Mouse (Mus musculus) hindbrain, embryonic 14.5 days (tissue): ENCODE data around the gene G3bp2. TPM values are rescaled to one million over a fixed set of nuclear protein-coding genes. Genes with fewer than 3 reads are reported as not detected.
A peak's percentile ranks its signal among the peaks of the same experiment; 100 is the strongest.

Experiments used
- ATAC-seq: fragments of 200-750 bp; cut with Nextera tagmentation; 2 replicates; pipeline ENCODE4 v1.8.0; 2017; ENCODE audit warnings: moderate number of reproducible peaks, mild to moderate bottlenecking, moderate TSS enrichment, moderate library complexity; ENCODE audit not compliant: low FRiP score
- DNase-seq: peaks from one replicate; pipeline ENCODE4 v3.0.0-alpha.2; 2015; ENCODE audit warnings: low spot score
- H3K27ac ChIP-seq: fragments of 300-500 bp; sonication (generic); 2 replicates; pipeline ENCODE4 v1.5.1; 2014; ENCODE audit warnings: mild to moderate bottlenecking, moderate library complexity
- H3K27me3 ChIP-seq: fragments of 300-500 bp; sonication (generic); 2 replicates; pipeline ENCODE4 v1.6.1; 2014; ENCODE audit warnings: mild to moderate bottlenecking, low read length, mixed read lengths; ENCODE audit not compliant: control insufficient read depth, insufficient read depth
- H3K36me3 ChIP-seq: fragments of 300-500 bp; sonication (generic); replicated peaks from 2 replicates; pipeline ENCODE4 v1.6.1; 2014; ENCODE audit not compliant: control insufficient read depth, insufficient read depth
- H3K4me1 ChIP-seq: fragments of 300-500 bp; sonication (generic); replicated peaks from 2 replicates; pipeline ENCODE4 v1.6.1; 2014; ENCODE audit warnings: antibody characterized with exemption, low read length, mixed read lengths; ENCODE audit not compliant: control insufficient read depth, insufficient read depth
- H3K4me2 ChIP-seq: fragments of 300-500 bp; sonication (generic); replicated peaks from 2 replicates; pipeline ENCODE4 v1.6.1; 2014; ENCODE audit warnings: mild to moderate bottlenecking, moderate library complexity
- H3K4me3 ChIP-seq: fragments of 300-500 bp; sonication (generic); replicated peaks from 2 replicates; pipeline ENCODE4 v1.5.1; 2014; ENCODE audit warnings: mild to moderate bottlenecking, low read length
- H3K9ac ChIP-seq: fragments of 300-500 bp; sonication (generic); 2 replicates; pipeline ENCODE4 v1.6.1; 2014
- H3K9me3 ChIP-seq: fragments of 300-500 bp; sonication (generic); 2 replicates; pipeline ENCODE4 v1.6.1; 2016; ENCODE audit warnings: low read length; ENCODE audit not compliant: control insufficient read depth
- WGBS: fragments of 180-500 bp; shearing (Covaris S2); extraction: QIAGEN DNeasy Blood & Tissue Kit; methylation state at CpG from one replicate; pipeline ENCODE4 v1.1.7; 2014; 5-methylcytosine and 5-hydroxymethylcytosine counted together
- polyA plus RNA-seq: library from polyadenylated mRNA; unstranded; fragments of >200 nt; fragmentation: Nextera tagmentation; extraction: Ambion mirVana; gene quantifications from 2 replicates; pipeline ENCODE4 v1.2.1, GENCODE M21; 2014

The G3bp2 gene
- polyA plus RNA-seq, 1 experiment from 2014 or later, result 377 TPM

GRCm38 (mm10) chr5:92076273-92076672, 7.2 kb downstream of the G3bp2 start:
- Histone ChIP-seq H3K4me3 (no peak overlapping the region), H3K9me3 (no peaks in the 10 kb centered on the region), H3K27me3 (no peaks in the 10 kb centered on the region), H3K9ac (no peak overlapping the region), H3K27ac (no peak overlapping the region), H3K36me3 (peaks cover 14% of the 10 kb centered on the region), H3K4me2 (no peak overlapping the region), H3K4me1 (peaks cover 20% of the 10 kb centered on the region)
- no peak for DNase-seq
- ATAC-seq, result no peak
- WGBS, result 83% methylated on average over 1 of the region's 1 CpGs

- Histone ChIP-seq H3K36me3 (peaks cover 29% of the 10 kb centered on the region), H3K9ac (no peak overlapping the region), H3K27ac (no peak overlapping the region), H3K9me3 (no peaks in the 10 kb centered on the region), H3K4me1 (peaks cover 4% of the 10 kb centered on the region; the same call in 1 of the 2 replicates), H3K4me3 (no peak overlapping the region), H3K4me2 (no peak overlapping the region), H3K27me3 (no peaks in the 10 kb centered on the region)
- WGBS, result 96% methylated on average over 14 of the region's 14 CpGs
- ATAC-seq, result no peak
- DNase-seq, result no peak
Measured at GRCm38 (mm10) chr5:92074061-92074460, 9.5 kb downstream of the G3bp2 start.

GRCm38 (mm10) chr5:92063192-92063591, 20.3 kb downstream of the G3bp2 start:
- DNase-seq (no peak), ATAC-seq (no peak)
- Histone ChIP-seq H3K9me3 (no peaks in the 10 kb centered on the region), H3K4me1 (no peaks in the 10 kb centered on the region), H3K36me3 (peaks cover 83% of the 10 kb centered on the region), H3K4me2 (no peak overlapping the region), H3K27me3 (no peaks in the 10 kb centered on the region), H3K27ac (no peak overlapping the region), H3K4me3 (no peak overlapping the region), H3K9ac (no peak overlapping the region)
- 98% methylated on average over 2 of the region's 2 CpGs for WGBS

- 96% methylated on average over 6 of the region's 6 CpGs for WGBS
- H3K4me3 ChIP-seq, result no peak overlapping the region
- no peak for DNase-seq
Measured at GRCm38 (mm10) chr5:92052866-92053265, 30.7 kb downstream of the G3bp2 start.

GRCm38 (mm10) chr5:92050419-92050818, 33.1 kb downstream of the G3bp2 start:
- Histone ChIP-seq H3K9me3 (no peaks in the 10 kb centered on the region), H3K27ac (no peak overlapping the region), H3K4me2 (no peak overlapping the region), H3K9ac (no peak overlapping the region), H3K27me3 (no peaks in the 10 kb centered on the region), H3K36me3 (peaks cover 38% of the 10 kb centered on the region), H3K4me1 (no peaks in the 10 kb centered on the region), H3K4me3 (no peak overlapping the region)
- DNase-seq, result no peak
- 78% methylated on average over 3 of the region's 3 CpGs for WGBS
- ATAC-seq, result no peak

More at GRCm38 (mm10) chr5:92052866-92053265, 30.7 kb downstream of the G3bp2 start:
- H3K27ac ChIP-seq, result no peak overlapping the region
- H3K9ac ChIP-seq, result no peak overlapping the region
- no peak for ATAC-seq
- H3K9me3 ChIP-seq, result no peaks in the 10 kb centered on the region
- no peaks in the 10 kb centered on the region for H3K27me3 ChIP-seq
- H3K36me3 ChIP-seq, result peaks cover 63% of the 10 kb centered on the region
- no peak overlapping the region for H3K4me2 ChIP-seq
- no peaks in the 10 kb centered on the region for H3K4me1 ChIP-seq

- Histone ChIP-seq H3K27ac (peak within 1 kb of the TSS; percentile 33), H3K27me3 (0 out of 2 replicates have a peak, but pooled peaks cover 11% of the 10 kb centered on the region), H3K4me1 (no peaks in the 10 kb centered on the region), H3K4me3 (peak within 1 kb of the TSS; percentile 62), H3K4me2 (peak within 1 kb of the TSS; percentile 97), H3K9me3 (no peaks in the 10 kb centered on the region), H3K36me3 (no peaks in the 10 kb centered on the region), H3K9ac (peak within 1 kb of the TSS; percentile 65)
- no peak for DNase-seq
- ATAC-seq, result no peak
- WGBS, result 68% methylated on average over 4 of the region's 4 CpGs
Measured at GRCm38 (mm10) chr5:92043783-92044182, 39.7 kb downstream of the G3bp2 start, which contains the start of gene Cdkl2. Gene Cdkl2, minus strand, starts transcription at chr5:92043883.

- Histone ChIP-seq H3K27ac (peak overlapping the region; percentile 33), H3K9me3 (no peaks in the 10 kb centered on the region), H3K4me3 (peak overlapping the region; percentile 62), H3K36me3 (no peaks in the 10 kb centered on the region), H3K9ac (peak overlapping the region; percentile 65), H3K4me1 (no peaks in the 10 kb centered on the region), H3K4me2 (peak overlapping the region; percentile 97), H3K27me3 (0 out of 2 replicates have a peak, but pooled peaks cover 11% of the 10 kb centered on the region)
- DNase-seq (peak; percentile 86), ATAC-seq (peak; percentile 99)
- WGBS, result under 1% methylated on average over 68 of the region's 68 CpGs
Measured at GRCm38 (mm10) chr5:92042377-92043348, 40.9 kb downstream of the G3bp2 start.

- Histone ChIP-seq H3K9me3 (no peaks in the 10 kb centered on the region), H3K36me3 (no peaks in the 10 kb centered on the region), H3K4me1 (no peaks in the 10 kb centered on the region), H3K27me3 (no peaks in the 10 kb centered on the region), H3K4me3 (no peak overlapping the region), H3K27ac (no peak overlapping the region), H3K4me2 (no peak overlapping the region), H3K9ac (no peak overlapping the region)
- DNase-seq (no peak), ATAC-seq (no peak)
- WGBS, result 71% methylated on average over 2 of the region's 2 CpGs
Measured at GRCm38 (mm10) chr5:92019960-92020359, 63.6 kb downstream of the G3bp2 start.

GRCm38 (mm10) chr5:92011756-92012155, 71.8 kb downstream of the G3bp2 start:
- H3K9me3 ChIP-seq, result no peaks in the 10 kb centered on the region
- no peak overlapping the region for H3K9ac ChIP-seq
- no peaks in the 10 kb centered on the region for H3K36me3 ChIP-seq
- no peak for ATAC-seq
- WGBS, result 77% methylated on average over 7 of the region's 7 CpGs
- H3K27ac ChIP-seq, result no peak overlapping the region
- no peaks in the 10 kb centered on the region for H3K4me1 ChIP-seq
- H3K27me3 ChIP-seq, result no peaks in the 10 kb centered on the region
- H3K4me3 ChIP-seq, result no peak overlapping the region
- no peak overlapping the region for H3K4me2 ChIP-seq
- DNase-seq, result peak; percentile 49
